Mouse (Mus musculus) heart, postnatal 0 days (tissue): ENCODE measurements at regions not wholly inside any gene's neighbourhood (a gene's known extent, or its start where the extent isn't known, plus 50 kb on each side); places are given as distances from the start of the nearest gene placed in this dataset.

Source experiments
- CTCF ChIP-seq: IDR thresholded peaks from 2 replicates; pipeline ENCODE4 v1.5.1; 2016; ENCODE audit warnings: antibody characterized with exemption, control low read depth, low read depth
- EP300 ChIP-seq: IDR thresholded peaks from 2 replicates; pipeline ENCODE4 v1.6.1; 2016; ENCODE audit warnings: antibody characterized with exemption, low read depth

DNA sequence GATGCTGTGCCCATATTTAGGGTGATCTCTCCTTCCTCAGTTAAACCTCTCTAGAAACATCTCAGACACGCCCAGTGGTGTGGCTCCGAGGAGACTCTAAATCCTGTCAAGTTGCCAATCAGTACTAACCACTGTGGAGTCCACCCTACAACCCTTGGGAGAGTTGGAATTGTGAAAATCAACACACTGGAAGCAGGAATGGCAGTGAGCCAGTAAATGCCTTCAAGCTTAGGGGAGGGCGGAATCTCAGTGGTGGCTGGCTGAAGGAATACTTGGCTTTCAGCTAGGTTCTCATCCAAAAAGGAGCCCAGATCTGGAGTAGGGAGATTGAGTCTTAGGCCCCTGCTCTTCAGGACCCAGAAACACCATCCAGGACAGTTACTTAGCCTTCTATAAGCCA lies 66.1 kb upstream of the Slc35b4 start:
- TF ChIP-seq CTCF (no peak), EP300 (no peak)
